Mouse (Mus musculus): ENCODE measurements around the gene Osbp.

The Osbp gene

DNA sequence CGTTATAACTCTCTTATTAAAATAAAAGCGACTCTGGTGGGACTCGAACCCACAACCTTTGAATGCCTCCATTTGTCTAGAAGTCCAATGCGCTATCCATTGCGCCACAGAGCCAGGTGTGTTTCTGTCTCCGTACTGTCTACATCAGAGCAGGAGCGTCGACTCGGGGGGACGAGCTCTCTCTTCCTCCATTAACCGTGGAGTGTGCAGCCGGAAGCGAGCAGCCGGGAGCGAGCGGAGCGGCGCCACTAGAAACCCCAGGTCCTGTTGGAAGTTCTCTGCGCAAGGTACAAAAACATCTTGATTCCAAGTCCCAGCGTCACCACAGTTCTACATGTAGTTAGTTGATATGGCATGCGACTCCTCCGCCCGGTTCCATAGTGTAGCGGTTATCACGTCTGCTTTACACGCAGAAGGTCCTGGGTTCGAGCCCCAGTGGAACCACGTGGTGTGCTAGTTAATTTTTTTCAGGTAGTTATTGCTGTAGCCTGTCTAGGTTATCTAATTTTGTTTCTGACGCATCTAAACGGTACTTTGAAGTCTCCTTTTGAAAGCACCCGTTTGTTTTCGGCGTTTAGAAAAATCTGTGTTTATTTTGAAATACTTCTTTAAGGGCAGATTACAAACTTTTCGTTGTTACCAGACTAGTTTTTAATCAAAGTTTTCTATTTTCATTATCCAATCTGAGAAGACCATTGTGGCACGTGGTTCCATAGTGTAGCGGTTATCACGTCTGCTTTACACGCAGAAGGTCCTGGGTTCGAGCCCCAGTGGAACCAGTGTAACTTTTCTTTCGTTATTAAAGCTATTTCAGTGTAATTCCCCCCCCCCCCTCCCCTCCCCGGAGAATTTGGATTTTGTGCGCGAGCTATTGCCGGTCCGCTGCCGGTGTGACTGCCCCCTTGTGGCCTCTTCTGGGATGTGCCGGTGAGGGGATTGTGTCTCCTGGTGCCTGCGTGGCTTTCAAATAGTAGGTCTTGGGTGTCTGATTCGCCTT lies 46.1 kb downstream of the Osbp start:
- DNase-seq (ENCODE audit: low read depth) = peak; percentile 90

DNA sequence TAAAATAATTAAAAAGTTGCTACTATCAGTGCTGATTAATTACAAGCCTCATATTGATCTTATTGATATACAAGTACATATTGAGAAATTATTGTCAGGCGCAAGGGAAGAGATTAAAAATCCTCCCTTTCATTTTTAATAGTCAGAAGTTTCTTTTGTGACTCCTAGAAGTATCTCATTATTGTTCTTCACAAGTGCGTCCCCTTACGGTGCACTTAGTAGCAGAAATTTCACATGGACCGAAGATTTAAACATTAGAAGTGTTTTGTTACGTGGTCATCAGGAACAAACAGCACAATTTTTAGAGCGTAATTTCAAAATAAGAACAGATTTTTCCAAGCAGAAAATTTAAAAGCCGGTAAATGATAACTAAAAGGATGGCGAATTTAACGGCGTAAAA lies 46.9 kb downstream of the Osbp start:
- DNase-seq (ENCODE audit: low read depth) = no peak

DNA sequence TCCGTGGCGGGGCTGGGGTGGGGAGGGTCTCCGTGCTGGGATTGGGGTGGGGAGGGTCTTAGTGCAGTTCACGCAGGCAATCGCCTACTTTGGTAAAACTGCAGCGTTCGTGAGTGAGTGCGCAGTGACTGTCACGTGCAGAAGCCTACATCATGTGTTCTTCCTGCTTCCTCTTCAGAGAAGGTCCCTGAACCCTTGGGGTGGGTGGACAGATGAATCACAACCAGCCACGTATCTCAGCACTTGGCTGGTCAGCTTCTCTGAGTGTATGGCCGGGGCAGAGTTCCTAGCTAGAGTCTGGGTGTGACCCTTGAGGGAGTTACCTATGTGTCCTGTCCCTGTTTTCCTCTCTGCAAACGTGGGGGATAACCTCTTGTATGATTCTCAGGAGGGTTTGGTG lies 47.5 kb downstream of the Osbp start:
- DNase-seq (ENCODE audit: low read depth) = peak; percentile 51

DNA sequence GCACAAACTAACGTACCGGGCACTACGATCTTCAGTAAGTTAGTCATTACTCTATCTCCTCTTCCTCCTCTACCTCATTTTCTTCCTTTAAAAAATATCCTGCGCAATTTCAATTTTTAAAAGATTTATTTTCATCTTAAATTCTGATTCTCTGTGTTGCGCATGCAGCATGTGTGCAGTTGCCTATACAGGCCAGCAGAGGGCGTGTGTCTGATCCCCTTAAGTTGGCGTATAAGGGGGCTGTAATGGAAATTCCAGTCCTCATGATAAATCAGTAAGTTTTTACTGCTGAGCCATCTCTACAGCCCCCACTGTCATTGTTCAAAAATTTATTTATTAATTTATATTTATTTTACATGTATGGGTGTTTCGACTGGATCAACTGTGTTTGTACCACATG lies 50.0 kb downstream of the Osbp start:
- no peak for DNase-seq (ENCODE audit: low read depth)

DNA sequence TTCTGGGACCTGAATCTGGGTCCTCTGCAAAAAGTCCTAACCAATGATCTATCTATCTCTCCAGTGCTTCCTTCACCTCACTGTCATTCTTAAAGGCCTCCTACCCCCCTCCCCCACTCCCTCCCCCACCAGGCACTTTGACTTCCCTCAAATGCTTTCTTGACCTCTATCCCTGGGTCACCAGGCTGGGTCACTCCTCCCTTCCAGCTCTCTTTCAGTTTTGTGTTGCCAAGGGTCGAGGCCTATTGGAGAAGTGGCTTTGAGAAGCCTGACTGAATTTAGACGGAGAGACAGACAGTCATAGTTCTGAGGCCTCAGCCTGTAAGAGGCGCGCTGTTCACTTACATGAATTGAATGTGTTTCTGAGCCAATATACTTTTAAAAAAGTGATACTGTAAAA lies 50.5 kb downstream of the Osbp start:
- DNase-seq (ENCODE audit: low read depth) = no peak

DNA sequence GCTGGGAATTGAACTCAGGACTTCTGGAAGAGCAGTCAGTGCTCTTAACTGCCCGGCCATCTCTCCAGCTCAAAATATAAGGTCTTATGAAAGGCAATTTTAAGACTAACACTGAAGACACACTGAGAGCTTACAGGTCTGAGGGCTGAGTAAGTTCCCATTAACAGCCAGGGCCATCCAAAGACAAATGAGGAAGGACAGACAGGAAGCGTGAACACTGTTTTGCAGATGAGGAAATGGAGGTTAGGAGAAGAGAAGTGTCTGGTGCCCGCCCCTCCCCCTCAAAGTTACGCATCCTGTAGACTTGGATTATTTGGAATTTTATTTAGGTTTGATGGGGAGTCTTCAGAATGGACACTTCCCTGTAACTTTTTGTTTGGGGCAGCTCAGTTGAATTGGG lies 58.4 kb downstream of the Osbp start:
- no peak for DNase-seq (ENCODE audit: low read depth)

DNA sequence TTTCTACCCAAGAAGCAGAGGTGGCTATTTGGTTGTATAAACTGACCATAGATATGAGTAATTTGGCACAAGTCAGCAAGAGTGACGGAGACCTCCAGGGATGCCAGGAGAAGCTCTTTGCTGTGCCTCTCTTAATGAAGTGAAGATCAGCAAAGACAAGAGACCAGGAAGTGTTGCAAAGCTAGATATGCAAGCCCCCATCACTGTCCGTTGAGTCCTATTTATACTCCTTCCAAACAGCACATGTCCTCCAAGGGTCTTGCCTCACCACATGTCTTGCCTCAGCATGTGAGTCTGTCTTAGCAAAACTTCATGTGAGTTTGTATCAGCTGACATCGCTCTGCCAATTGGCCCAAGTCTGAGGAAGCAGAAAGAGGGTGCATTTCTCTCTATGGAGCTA lies 59.6 kb downstream of the Osbp start:
- DNase-seq (ENCODE audit: low read depth) = no peak

DNA sequence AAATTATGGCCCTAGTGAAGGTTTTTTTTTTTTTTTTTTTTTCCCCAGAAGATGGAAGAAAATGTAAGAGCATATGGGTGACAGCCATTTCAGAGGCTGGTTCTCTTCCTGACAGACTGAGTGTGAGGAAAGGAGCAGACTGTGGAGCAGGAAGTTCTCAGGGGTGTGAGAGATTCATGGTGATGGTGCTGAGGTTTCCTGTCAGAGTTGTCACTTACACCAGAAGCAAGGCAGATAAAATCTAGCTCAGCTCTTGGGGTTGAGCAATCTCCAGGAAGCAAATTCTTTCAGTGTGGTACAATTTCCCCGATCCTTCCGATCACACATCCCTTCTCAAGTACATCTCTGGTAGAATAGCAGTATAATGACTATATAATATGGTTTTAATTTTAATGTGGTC lies 60.9 kb downstream of the Osbp start:
- no peak for DNase-seq (ENCODE audit: low read depth)

DNA sequence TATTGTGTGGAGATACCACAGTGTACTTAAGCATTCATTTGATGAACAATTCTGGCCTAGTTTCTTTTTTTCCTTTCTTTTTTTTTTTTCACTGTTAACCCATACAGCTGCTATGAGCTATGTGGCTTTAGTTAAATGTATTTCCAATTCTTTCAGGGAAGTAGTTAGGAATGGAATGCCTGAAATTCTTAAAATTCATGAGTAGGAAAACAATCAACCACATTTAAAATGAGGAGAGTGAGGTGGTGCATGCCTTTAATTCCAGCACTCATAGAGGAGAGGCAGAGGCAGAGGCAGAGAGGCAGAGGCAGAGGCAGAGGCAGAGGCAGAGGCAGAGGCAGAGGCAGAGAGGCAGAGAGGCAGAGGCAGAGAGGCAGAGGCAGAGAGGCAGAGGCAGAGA lies 72.0 kb downstream of the Osbp start:
- DNase-seq (ENCODE audit: low read depth) = no peak

DNA sequence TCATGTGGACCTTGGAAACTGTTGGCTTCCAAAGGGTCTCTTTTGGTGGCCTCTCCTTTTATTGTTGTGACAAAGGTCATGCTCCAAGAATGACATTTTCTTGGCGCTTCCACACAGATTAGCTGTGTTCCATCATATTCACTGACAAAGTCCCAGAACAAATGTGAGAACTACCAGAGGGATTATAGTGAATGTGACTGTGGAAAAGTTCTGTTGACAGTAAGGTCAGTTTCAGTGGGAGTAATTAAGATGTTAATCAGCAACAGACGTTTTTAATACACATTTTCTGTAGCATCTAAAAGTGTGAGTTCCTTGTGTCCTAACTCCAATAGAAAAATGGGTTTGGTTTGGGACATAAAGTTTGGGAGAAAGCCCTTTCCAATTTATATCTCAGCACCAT lies 75.5 kb downstream of the Osbp start, which contains the start of gene Olfr1423:
Gene Olfr1423, minus strand, starts transcription at position 101 of the 400 bp plus-strand sequence.
- no peak for DNase-seq (ENCODE audit: low read depth)

DNA sequence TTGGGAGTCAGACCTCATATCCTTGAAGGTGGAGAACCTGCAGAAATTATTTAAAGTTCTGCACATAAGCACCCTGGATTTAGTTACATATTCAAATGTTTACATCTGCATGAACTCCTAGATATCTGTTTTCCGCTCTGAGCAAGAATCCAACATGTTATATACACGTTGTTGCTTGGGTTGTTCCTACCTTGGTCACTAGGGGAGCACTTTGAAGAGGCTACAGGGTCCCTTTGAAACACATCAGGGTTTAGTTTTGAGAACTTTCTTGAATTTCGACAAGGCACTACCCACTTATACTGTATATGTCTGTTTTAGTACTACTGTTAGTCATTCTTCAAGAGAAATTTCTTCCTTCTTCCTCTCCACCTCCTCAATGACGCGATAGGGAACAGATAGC lies 77.4 kb downstream of the Osbp start:
- no peak for DNase-seq (ENCODE audit: low read depth)

All from fibroblast of lung, adult 2 months (primary cell).